Mouse (Mus musculus) kidney, postnatal 0 days (tissue): Measurements from ENCODE around the gene Hoxc5. TPM values are rescaled to one million over a fixed set of nuclear protein-coding genes. Genes with fewer than 3 reads are reported as not detected.

Experiments used
- ATAC-seq: fragments of 200-750 bp; cut with Nextera tagmentation; replicated peaks from 2 replicates; pipeline ENCODE4 v1.8.0; 2017; ENCODE audit warnings: low read depth, moderate number of reproducible peaks, moderate TSS enrichment, moderate library complexity; ENCODE audit not compliant: low FRiP score
- DNase-seq: peaks from one replicate; pipeline ENCODE4 v3.0.0-alpha.2; 2016; ENCODE audit warnings: low spot score
- H3K27ac ChIP-seq: fragments of 300-500 bp; sonication (generic); 2 replicates; pipeline ENCODE4 v1.5.1; 2014; ENCODE audit warnings: mild to moderate bottlenecking
- H3K27me3 ChIP-seq: fragments of 300-500 bp; sonication (generic); 2 replicates; pipeline ENCODE4 v1.6.1; 2014; ENCODE audit warnings: low read length, mixed read lengths; ENCODE audit not compliant: insufficient read depth
- H3K36me3 ChIP-seq: fragments of 300-500 bp; sonication (generic); 2 replicates; pipeline ENCODE4 v1.6.1; 2014; ENCODE audit warnings: low read length, mixed read lengths; ENCODE audit not compliant: insufficient read depth
- H3K4me1 ChIP-seq: fragments of 300-500 bp; sonication (generic); replicated peaks from 2 replicates; pipeline ENCODE4 v1.6.1; 2014; ENCODE audit warnings: antibody characterized with exemption, low read length, mixed read lengths; ENCODE audit not compliant: insufficient read depth
- H3K4me2 ChIP-seq: fragments of 300-500 bp; sonication (generic); 2 replicates; pipeline ENCODE4 v1.6.1; 2014; ENCODE audit warnings: mild to moderate bottlenecking, low read length, moderate library complexity, mixed read lengths
- H3K4me3 ChIP-seq: fragments of 300-500 bp; sonication (generic); replicated peaks from 2 replicates; pipeline ENCODE4 v1.5.1; 2014; ENCODE audit warnings: low read depth, low read length
- H3K9ac ChIP-seq: fragments of 300-500 bp; sonication (generic); 2 replicates; pipeline ENCODE4 v1.6.1; 2014; ENCODE audit warnings: low read depth, low read length
- H3K9me3 ChIP-seq: fragments of 300-500 bp; sonication (generic); replicated peaks from 2 replicates; pipeline ENCODE4 v1.6.1; 2016; ENCODE audit warnings: low read length, inconsistent platforms, mixed read lengths
- CTCF ChIP-seq: IDR thresholded peaks from 2 replicates; pipeline ENCODE4 v1.5.1; 2016; ENCODE audit warnings: antibody characterized with exemption, low read depth, mild to moderate bottlenecking, moderate library complexity
- WGBS: fragments of 180-500 bp; shearing (Covaris S2); extraction: QIAGEN DNeasy Blood & Tissue Kit; methylation state at CpG from one replicate; pipeline ENCODE4 v1.1.7; 2014; 5-methylcytosine and 5-hydroxymethylcytosine counted together
- polyA plus RNA-seq: library from polyadenylated mRNA; unstranded; fragments of >200 nt; fragmentation: Nextera tagmentation; extraction: Ambion mirVana; gene quantifications from 2 replicates; pipeline ENCODE4 v1.2.1, GENCODE M21; 2015

The Hoxc5 gene
- polyA plus RNA-seq, 1 experiment from 2014 or later = 3.9 TPM

DNA sequence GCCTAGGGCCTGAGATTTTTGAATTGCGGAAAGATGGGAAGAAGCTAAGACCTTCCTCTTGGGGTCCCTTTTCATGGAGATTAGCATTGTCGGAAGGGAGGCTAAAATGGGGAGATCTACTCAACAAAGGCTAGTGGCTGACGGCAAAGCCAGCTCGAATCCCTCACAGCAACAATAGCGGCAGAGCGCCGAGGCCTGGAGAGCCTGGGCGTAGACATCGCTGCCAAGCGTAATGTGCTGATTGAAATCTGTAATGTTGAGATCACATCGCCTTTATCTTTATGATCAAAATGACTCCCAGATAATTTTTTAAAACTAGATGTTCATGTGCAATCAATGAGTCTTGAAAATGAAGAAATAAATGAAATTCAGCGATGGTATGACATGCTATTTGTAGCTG lies 32.8 kb upstream of the Hoxc5 start:
- DNase-seq (no peak), ATAC-seq (no peak)
- Histone ChIP-seq H3K27me3 (peaks cover 96% of the 10 kb centered on the region), H3K27ac (no peak overlapping the region), H3K9ac (no peak overlapping the region), H3K9me3 (no peaks in the 10 kb centered on the region), H3K36me3 (no peaks in the 10 kb centered on the region), H3K4me1 (0 out of 2 replicates have a peak, but pooled peaks cover 4% of the 10 kb centered on the region), H3K4me2 (no peak overlapping the region), H3K4me3 (no peak overlapping the region)
- WGBS = 5% methylated on average over 12 of the region's 12 CpGs
- no peak for TF ChIP-seq CTCF

- WGBS = under 1% methylated on average over 26 of the region's 27 CpGs
- Histone ChIP-seq H3K4me1 (0 out of 2 replicates have a peak, but pooled peaks cover 5% of the 10 kb centered on the region), H3K27me3 (peaks cover 94% of the 10 kb centered on the region), H3K4me2 (peak overlapping the region; percentile 13; the same call in 1 of the 2 replicates), H3K27ac (no peak overlapping the region), H3K9ac (no peak overlapping the region), H3K9me3 (no peaks in the 10 kb centered on the region), H3K36me3 (no peaks in the 10 kb centered on the region), H3K4me3 (peak overlapping the region; percentile 4; the same call in 1 of the 2 replicates)
- DNase-seq = peak; percentile 54
- no peak for TF ChIP-seq CTCF
- ATAC-seq = no peak
These were observed 32.3 kb upstream of the Hoxc5 start for GRCm38 (mm10) chr15:102934897-102935296.

DNA sequence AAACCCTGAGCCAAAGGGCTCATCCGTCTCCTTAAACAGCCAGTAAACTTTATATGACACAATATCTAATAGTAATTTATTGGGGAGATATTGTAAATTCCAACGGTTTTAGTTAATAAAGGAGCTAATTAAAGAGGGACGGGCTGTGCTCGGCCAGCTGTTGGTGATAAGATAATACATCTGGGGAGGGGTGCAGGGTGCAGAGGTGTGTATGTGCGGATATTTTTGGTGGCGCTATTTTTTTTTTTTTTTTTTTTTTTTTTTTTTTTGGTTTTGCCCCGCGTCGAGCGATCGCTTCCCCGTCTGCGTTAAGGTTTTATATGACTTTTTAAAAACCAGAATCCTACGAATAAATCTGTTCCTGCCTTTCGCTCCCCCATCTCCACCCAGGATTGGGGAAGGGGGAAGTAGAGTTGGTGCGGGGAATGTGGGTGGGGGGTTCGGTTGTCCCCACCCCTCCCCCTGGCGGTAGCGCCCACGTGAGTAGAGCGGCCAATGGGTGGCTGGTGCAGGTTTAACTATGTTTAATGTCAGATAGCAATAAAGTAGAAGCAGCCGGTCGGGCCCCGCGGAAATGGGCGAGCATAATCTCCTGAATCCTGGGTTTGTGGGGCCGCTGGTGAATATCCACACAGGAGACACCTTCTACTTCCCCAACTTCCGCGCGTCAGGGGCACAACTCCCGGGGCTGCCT lies 30.8 kb upstream of the Hoxc5 start, which contains the start of gene Hoxc12:
Gene Hoxc12, plus strand, starts transcription at position 479 of the 694 bp plus-strand sequence.
- TF ChIP-seq CTCF = no peak
- under 1% methylated on average over 31 of the region's 31 CpGs for WGBS
- H3K9me3 ChIP-seq = no peaks in the 10 kb centered on the region

GRCm38 (mm10) chr15:102937036-102937666 lies 30.1 kb upstream of the Hoxc5 start:
- 0 out of 2 replicates have a peak, but pooled peaks cover 5% of the 10 kb centered on the region for H3K4me1 ChIP-seq
- H3K9ac ChIP-seq = no peak overlapping the region
- no peaks in the 10 kb centered on the region for H3K36me3 ChIP-seq
- H3K27ac ChIP-seq = no peak overlapping the region
- no peaks in the 10 kb centered on the region for H3K9me3 ChIP-seq
- 0 out of 2 replicates have a peak overlapping the region, but pooled peaks have one; percentile 5 for H3K4me2 ChIP-seq
- WGBS = 2% methylated on average over 50 of the region's 50 CpGs
- H3K4me3 ChIP-seq = no peak overlapping the region
- DNase-seq = no peak
- peaks cover 92% of the 10 kb centered on the region for H3K27me3 ChIP-seq
- no peak for ATAC-seq
- no peak for TF ChIP-seq CTCF

More for the DNA sequence above, 30.8 kb upstream of the Hoxc5 start, which contains the start of gene Hoxc12:
- no peak within 1 kb of the TSS for H3K4me3 ChIP-seq
- ATAC-seq (no peak), DNase-seq (no peak)
- no peaks in the 10 kb centered on the region for H3K36me3 ChIP-seq
- H3K27me3 ChIP-seq = peaks cover 92% of the 10 kb centered on the region
- H3K4me2 ChIP-seq = 0 out of 2 replicates have a peak within 1 kb of the TSS, but pooled peaks have one; percentile 5
- 0 out of 2 replicates have a peak, but pooled peaks cover 5% of the 10 kb centered on the region for H3K4me1 ChIP-seq
- H3K27ac ChIP-seq = no peak within 1 kb of the TSS
- H3K9ac ChIP-seq = no peak within 1 kb of the TSS

DNA sequence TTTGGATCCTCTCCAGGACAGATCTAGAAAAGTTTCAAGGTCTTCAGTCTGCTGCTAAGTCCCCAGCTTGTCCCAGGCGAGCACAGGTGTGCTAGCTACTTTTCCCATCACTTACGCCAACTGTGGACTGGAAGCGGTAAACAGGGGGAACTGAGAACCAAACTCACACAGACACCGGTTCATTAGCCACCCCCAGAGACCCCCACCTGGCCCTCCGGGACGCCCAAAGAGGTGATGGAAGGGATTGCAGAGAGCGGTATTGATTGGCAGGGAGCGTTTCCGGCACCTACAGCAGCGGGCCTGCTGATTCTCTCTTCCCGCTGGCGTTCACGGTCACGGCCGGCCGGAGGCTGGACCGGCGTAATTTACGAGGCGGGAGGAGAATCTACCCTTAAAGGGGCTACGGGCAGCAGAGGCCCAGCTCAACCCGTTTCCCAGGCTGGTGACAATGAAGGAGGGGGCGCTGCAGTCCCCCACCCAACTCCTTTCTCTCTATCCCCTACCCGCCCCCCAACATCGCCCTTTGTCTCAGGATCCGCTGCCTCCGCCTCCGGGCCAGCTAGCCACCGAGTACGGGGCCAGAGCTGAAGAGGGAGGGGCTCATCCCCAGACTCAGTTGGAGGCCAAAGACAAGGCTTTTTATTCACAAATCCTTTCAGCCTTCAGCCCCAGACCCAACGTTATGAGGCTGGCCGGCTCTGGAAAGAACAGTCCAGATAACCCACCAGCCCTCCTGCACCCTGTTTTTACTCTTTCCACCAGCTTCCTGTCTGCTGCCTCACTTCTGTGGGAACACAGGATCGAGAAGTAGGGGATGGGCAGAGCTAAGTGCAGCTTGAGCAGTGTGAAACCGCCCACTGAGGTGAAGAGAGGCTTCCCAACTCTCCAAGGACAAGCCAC lies 27.7 kb upstream of the Hoxc5 start:
- Histone ChIP-seq H3K9me3 (no peaks in the 10 kb centered on the region), H3K27ac (no peak overlapping the region), H3K36me3 (no peaks in the 10 kb centered on the region), H3K4me3 (no peak overlapping the region), H3K27me3 (peaks cover 88% of the 10 kb centered on the region), H3K4me2 (peak overlapping the region; percentile 30), H3K4me1 (0 out of 2 replicates have a peak, but pooled peaks cover 9% of the 10 kb centered on the region), H3K9ac (no peak overlapping the region)
- 5% methylated on average over 33 of the region's 34 CpGs for WGBS
- no peak for DNase-seq
- ATAC-seq = 0 out of 2 replicates have a peak, but pooled peaks have one; percentile 9
- no peak for TF ChIP-seq CTCF
